Mouse (Mus musculus): ENCODE measurements around the gene Nhlh1. TPM values are rescaled to one million over a fixed set of nuclear protein-coding genes. Genes with fewer than 3 reads are reported as not detected.

Nhlh1 gene
- polyA plus RNA-seq, 1 experiment from 2014 or later, result not detected

DNA sequence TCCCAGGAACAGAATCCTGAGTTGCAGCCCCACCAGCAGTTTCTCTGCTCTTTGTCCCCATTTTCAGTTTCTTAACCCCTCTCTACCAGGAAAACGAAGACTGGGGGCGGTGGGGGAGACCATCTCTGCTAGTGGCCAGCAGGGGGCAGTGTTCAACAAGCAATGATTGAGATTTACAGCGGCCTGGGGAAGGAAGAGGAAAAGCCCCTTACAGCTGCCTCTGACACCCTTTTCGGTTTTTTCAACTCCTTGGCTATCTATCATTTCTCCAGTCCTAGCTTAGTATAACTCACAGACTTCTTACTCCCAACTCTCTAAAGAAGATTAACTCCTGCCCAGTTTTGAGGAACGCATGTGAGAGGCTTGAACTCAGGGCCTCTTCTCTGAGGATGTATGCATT, 10.4 kb downstream of the Nhlh1 start:
- WGBS, result 17% methylated on average over 5 of the region's 5 CpGs
- ATAC-seq (replicated peaks; ENCODE audit: extremely low read depth, insufficient read depth, low FRiP score), result no peak
- Histone ChIP-seq H3K27ac (ENCODE audit: low read length) (no peak overlapping the region), H3K27me3 (ENCODE audit: control insufficient read depth, insufficient read depth, low read length) (peaks cover 14% of the 10 kb centered on the region), H3K9me3 (replicated peaks; ENCODE audit: control insufficient read depth, low read length) (no peaks in the 10 kb centered on the region), H3K36me3 (ENCODE audit: control insufficient read depth, insufficient read depth) (no peaks in the 10 kb centered on the region), H3K4me1 (ENCODE audit: control insufficient read depth, insufficient read depth, low read length) (peaks cover 5% of the 10 kb centered on the region; the same call in 1 of the 2 replicates), H3K4me2 (ENCODE audit: low read depth, low read length) (peak overlapping the region; percentile 42; the same call in 1 of the 2 replicates), H3K9ac (ENCODE audit: low read length) (no peak overlapping the region), H3K4me3 (ENCODE audit: low read length) (no peak overlapping the region)

DNA sequence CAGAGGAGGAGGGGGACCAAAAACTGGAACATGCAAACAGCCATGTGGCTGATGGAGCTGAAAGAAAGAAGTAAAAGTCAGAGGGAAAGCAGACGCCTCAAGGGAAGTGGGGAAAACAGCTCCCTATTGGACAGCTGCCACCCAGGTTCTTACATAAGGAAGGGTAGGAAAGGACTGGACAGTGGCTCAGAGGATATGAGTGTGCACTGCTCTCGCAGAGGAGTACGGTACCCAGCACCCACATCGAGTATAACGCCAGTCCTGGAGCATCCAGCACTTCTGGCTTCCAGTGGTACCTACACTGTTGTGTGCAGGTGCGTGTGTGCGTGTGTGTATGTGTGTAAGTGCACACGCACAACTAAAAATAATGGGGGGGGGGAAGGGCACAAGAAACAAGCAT, 11.0 kb downstream of the Nhlh1 start:
- peaks cover 5% of the 10 kb centered on the region; the same call in 1 of the 2 replicates for H3K4me1 ChIP-seq (ENCODE audit: control insufficient read depth, insufficient read depth, low read length)
- H3K4me3 ChIP-seq (ENCODE audit: low read length), result no peak overlapping the region
- H3K9ac ChIP-seq (ENCODE audit: low read length), result no peak overlapping the region
- WGBS, result 65% methylated on average over 8 of the region's 8 CpGs
- peaks cover 9% of the 10 kb centered on the region; the same call in 1 of the 2 replicates for H3K27me3 ChIP-seq (ENCODE audit: control insufficient read depth, insufficient read depth, low read length)
- H3K4me2 ChIP-seq (ENCODE audit: low read depth, low read length), result no peak overlapping the region
- no peak for ATAC-seq (replicated peaks; ENCODE audit: extremely low read depth, insufficient read depth, low FRiP score)
- no peaks in the 10 kb centered on the region for H3K36me3 ChIP-seq (ENCODE audit: control insufficient read depth, insufficient read depth)
- H3K27ac ChIP-seq (ENCODE audit: low read length), result no peak overlapping the region
- no peaks in the 10 kb centered on the region for H3K9me3 ChIP-seq (replicated peaks; ENCODE audit: control insufficient read depth, low read length)

DNA sequence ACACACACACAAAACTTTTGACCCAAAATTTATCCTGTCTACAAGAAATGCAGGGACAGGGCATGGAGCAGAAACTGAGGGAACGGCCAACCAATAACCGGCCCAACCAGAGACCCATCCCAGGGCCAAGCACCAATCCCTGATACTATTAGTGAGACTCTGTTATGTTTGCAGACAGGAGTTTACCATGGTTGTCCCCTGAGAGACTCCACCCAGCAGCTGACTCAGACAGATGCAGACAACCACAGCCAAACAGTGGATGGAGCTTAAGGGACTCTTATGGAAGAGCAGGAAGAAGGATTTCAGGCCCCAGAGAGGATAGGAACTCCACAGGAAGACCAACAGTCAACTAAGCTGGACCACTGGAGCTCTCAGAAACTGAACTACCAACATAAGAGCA, 27.5 kb downstream of the Nhlh1 start:
- Histone ChIP-seq H3K27me3 (ENCODE audit: control insufficient read depth, insufficient read depth, low read length) (no peaks in the 10 kb centered on the region), H3K4me3 (ENCODE audit: low read length) (no peak overlapping the region), H3K36me3 (ENCODE audit: control insufficient read depth, insufficient read depth) (no peaks in the 10 kb centered on the region), H3K27ac (ENCODE audit: low read length) (no peak overlapping the region), H3K4me2 (ENCODE audit: low read depth, low read length) (no peak overlapping the region), H3K4me1 (ENCODE audit: control insufficient read depth, insufficient read depth, low read length) (peaks cover 15% of the 10 kb centered on the region), H3K9ac (ENCODE audit: low read length) (no peak overlapping the region), H3K9me3 (replicated peaks; ENCODE audit: control insufficient read depth, low read length) (no peaks in the 10 kb centered on the region)
- WGBS, result 96% methylated on average over 2 of the region's 2 CpGs
- no peak for ATAC-seq (replicated peaks; ENCODE audit: extremely low read depth, insufficient read depth, low FRiP score)

DNA sequence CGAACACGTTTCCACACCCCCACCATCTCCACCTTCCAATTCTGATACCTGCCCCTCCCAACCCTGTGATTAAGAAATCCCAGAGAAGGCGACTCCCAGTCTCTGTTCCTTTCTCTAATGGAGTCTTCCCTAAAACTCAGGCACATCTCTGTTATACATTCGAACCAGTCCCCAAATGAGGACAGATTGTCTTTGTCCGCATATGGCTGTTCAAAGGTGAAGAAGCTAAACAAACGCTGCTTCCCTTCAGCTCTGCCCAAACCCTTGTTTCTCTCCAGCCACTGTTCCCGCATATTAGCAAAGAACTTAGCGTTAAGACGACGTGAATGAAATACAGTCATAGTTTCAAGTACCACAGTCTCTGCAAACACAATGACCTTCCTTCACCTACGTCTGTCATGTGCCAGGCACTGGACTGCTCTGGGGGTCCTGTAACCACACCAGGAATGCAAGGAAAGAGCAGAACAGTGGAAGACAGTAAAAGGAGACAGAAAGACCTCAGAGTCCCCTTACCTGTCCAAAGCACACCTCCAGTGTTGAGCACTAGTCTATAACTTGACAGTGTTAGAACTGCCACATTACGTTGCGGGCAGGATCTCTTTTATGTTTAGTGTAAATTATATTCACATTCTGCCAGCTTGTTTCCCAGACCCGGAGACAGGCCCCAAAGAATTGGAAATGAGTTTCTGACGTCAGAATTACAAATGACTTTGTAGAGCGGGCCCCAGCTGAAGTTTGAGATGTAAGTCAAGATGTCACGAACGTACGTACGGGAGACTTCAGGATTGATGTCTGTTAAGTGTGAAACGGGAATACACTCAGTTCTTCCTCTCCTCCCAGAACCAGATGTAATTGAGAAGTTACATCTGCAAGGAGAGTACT, 28.7 kb downstream of the Nhlh1 start, which contains the start of gene Vangl2:
Gene Vangl2, minus strand, starts transcription at position 51 of the 882 bp plus-strand sequence.
- Histone ChIP-seq H3K27ac (ENCODE audit: low read length) (peak within 1 kb of the TSS; percentile 82; the same call in 1 of the 2 replicates), H3K4me3 (ENCODE audit: low read length) (peak within 1 kb of the TSS; percentile 86), H3K27me3 (ENCODE audit: control insufficient read depth, insufficient read depth, low read length) (no peaks in the 10 kb centered on the region), H3K9me3 (replicated peaks; ENCODE audit: control insufficient read depth, low read length) (no peaks in the 10 kb centered on the region), H3K4me1 (ENCODE audit: control insufficient read depth, insufficient read depth, low read length) (peaks cover 23% of the 10 kb centered on the region), H3K36me3 (ENCODE audit: control insufficient read depth, insufficient read depth) (no peaks in the 10 kb centered on the region), H3K9ac (ENCODE audit: low read length) (peak within 1 kb of the TSS; percentile 90), H3K4me2 (ENCODE audit: low read depth, low read length) (peak within 1 kb of the TSS; percentile 71)
- 64% methylated on average over 21 of the region's 21 CpGs for WGBS
- ATAC-seq (replicated peaks; ENCODE audit: extremely low read depth, insufficient read depth, low FRiP score), result no peak

DNA sequence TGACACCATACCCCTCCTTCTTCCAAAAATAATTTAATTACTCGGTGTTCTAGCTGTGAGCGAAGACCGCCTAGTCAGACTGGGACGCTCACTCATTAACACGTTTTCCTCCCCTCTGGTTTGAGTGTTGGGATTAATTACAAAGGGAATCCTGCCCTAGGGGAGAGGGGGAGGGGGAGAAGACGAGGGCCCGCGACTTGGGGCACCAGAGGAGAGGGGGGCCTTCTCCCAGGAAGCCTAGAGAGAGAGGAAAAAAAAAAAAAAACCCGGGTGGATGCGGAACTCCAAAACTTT, 29.6 kb downstream of the Nhlh1 start:
- Histone ChIP-seq H3K4me1 (ENCODE audit: control insufficient read depth, insufficient read depth, low read length) (peaks cover 23% of the 10 kb centered on the region), H3K27ac (ENCODE audit: low read length) (peak overlapping the region; percentile 82; the same call in 1 of the 2 replicates), H3K9ac (ENCODE audit: low read length) (peak overlapping the region; percentile 90), H3K4me2 (ENCODE audit: low read depth, low read length) (peak overlapping the region; percentile 71), H3K9me3 (replicated peaks; ENCODE audit: control insufficient read depth, low read length) (no peaks in the 10 kb centered on the region), H3K27me3 (ENCODE audit: control insufficient read depth, insufficient read depth, low read length) (no peaks in the 10 kb centered on the region), H3K36me3 (ENCODE audit: control insufficient read depth, insufficient read depth) (no peaks in the 10 kb centered on the region), H3K4me3 (ENCODE audit: low read length) (peak overlapping the region; percentile 86)
- no peak for ATAC-seq (replicated peaks; ENCODE audit: extremely low read depth, insufficient read depth, low FRiP score)
- 26% methylated on average over 10 of the region's 10 CpGs for WGBS

DNA sequence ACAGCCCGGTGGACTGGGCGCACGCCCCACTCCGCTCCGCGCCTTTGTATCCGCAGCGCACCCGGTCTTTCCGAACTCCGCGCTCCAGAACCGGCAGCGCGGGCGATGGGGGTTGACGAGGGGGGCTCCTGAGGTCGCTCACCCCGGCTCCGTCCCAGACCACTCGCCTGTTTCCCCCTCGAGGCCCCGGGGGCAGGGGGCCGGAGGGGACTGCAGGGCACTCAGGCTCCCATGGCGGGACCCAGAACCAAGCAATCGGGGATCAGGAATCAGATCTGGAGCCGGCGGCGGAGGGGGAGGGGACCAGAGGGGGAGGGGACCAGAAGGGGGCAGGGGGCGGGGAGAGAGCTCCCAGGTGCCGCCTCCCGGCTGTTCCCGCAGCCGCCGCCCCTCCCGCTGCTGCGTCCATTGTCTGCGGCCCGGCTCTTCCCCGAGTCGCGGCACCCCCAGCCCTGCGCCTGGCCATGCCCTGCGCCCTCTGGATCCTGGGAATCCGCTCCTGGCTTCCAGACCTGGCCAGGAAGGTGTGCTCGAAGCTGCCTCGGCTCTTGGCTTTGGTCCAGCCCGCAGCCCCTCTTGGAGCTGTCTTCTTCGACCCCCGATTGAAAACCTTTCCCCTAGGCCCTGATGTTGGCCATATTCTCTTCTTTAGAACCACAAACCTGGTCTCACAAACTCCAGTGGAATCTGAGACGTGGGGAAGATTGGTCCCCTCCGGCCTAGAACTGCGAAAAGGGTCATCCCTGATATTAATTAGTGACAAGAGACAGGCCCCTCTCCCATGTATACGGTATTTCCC, 30.2 kb downstream of the Nhlh1 start:
- peak overlapping the region; percentile 82 for H3K27ac ChIP-seq (ENCODE audit: low read length)
- WGBS, result 1% methylated on average over 49 of the region's 54 CpGs
- no peaks in the 10 kb centered on the region for H3K27me3 ChIP-seq (ENCODE audit: control insufficient read depth, insufficient read depth, low read length)
- no peaks in the 10 kb centered on the region for H3K9me3 ChIP-seq (replicated peaks; ENCODE audit: control insufficient read depth, low read length)
- ATAC-seq (replicated peaks; ENCODE audit: extremely low read depth, insufficient read depth, low FRiP score), result peak; percentile 85
- H3K4me3 ChIP-seq (ENCODE audit: low read length), result peak overlapping the region; percentile 86
- H3K9ac ChIP-seq (ENCODE audit: low read length), result peak overlapping the region; percentile 90
- H3K36me3 ChIP-seq (ENCODE audit: control insufficient read depth, insufficient read depth), result no peaks in the 10 kb centered on the region
- peak overlapping the region; percentile 71 for H3K4me2 ChIP-seq (ENCODE audit: low read depth, low read length)
- H3K4me1 ChIP-seq (ENCODE audit: control insufficient read depth, insufficient read depth, low read length), result peaks cover 23% of the 10 kb centered on the region

DNA sequence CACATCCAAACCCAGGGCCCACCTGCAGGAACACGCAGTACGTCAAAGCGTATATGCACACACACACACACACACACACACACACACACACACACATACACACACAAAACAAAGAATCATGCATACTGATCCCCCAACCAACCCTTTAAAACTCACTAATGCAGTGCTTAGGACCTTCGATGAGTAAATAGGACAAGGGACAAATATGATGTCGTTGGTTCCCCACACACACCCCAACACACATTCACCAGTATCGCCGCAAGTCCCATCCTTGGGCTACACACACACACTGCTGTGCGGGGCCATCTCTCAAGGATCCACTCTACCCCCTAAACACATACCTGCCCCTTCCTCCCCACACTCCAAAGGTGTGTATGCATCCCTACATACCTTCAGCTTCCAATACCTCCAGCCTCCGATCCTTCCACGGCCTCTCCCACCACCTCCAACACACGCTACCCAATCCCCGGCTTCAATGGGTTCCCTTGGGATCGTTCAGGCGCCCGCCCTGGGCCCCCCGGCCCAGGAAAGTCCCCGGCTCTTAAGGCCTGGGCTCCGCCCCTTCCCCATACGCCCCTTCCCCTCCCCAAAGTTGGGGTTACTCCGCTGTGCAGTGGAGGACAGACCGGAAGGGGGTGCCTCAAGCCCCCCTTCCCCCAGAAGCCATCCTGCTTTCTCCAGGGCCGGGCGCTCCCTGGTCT, 31.0 kb downstream of the Nhlh1 start:
- Histone ChIP-seq H3K36me3 (ENCODE audit: control insufficient read depth, insufficient read depth) (no peaks in the 10 kb centered on the region), H3K4me2 (ENCODE audit: low read depth, low read length) (peak overlapping the region; percentile 71), H3K9me3 (replicated peaks; ENCODE audit: control insufficient read depth, low read length) (no peaks in the 10 kb centered on the region), H3K27ac (ENCODE audit: low read length) (peak overlapping the region; percentile 82), H3K4me1 (ENCODE audit: control insufficient read depth, insufficient read depth, low read length) (peaks cover 23% of the 10 kb centered on the region), H3K27me3 (ENCODE audit: control insufficient read depth, insufficient read depth, low read length) (no peaks in the 10 kb centered on the region), H3K4me3 (ENCODE audit: low read length) (peak overlapping the region; percentile 86), H3K9ac (ENCODE audit: low read length) (peak overlapping the region; percentile 90)
- WGBS, result 6% methylated on average over 22 of the region's 23 CpGs
- peak; percentile 44 for ATAC-seq (replicated peaks; ENCODE audit: extremely low read depth, insufficient read depth, low FRiP score)

DNA sequence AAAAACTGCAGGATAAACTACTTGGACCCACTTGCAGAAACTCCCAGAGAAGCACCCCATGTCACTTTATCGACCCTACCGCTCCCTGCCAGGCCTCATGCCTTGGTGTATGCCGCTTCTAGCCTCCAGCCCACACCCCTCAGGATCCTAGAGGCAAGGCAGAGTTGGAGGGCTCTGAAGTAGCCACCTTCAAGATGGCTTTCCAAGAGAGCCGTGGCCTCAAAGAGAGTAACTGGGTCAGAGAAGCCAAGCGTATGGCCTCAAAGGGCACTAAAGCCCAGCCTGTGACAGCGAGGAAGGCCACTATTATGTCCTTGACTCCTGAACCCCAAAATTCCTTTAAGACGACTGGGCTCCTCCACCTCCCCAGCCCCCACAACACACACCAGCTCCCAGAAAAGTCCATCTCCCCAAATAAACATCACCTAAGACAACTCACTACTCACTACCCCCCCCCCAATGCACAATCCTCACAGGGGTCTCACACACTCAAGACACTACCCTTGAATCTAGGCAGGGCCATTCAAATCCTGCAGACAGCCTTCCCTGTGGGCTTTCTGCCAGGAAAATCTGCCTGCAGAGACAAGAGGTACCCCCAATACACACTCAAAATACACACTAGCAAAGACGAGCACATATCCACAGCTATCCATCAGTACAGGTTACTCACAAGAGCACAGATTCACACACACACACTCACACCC, 32.0 kb downstream of the Nhlh1 start:
- H3K4me3 ChIP-seq (ENCODE audit: low read length), result peak overlapping the region; percentile 86; the same call in 1 of the 2 replicates
- 63% methylated on average over 8 of the region's 8 CpGs for WGBS

More for the DNA sequence above, 32.0 kb downstream of the Nhlh1 start:
- Histone ChIP-seq H3K27me3 (ENCODE audit: control insufficient read depth, insufficient read depth, low read length) (no peaks in the 10 kb centered on the region), H3K9ac (ENCODE audit: low read length) (no peak overlapping the region; the same call in 1 of the 2 replicates), H3K9me3 (replicated peaks; ENCODE audit: control insufficient read depth, low read length) (no peaks in the 10 kb centered on the region), H3K27ac (ENCODE audit: low read length) (0 out of 2 replicates have a peak overlapping the region, but pooled peaks have one; percentile 3), H3K4me2 (ENCODE audit: low read depth, low read length) (peak overlapping the region; percentile 71), H3K36me3 (ENCODE audit: control insufficient read depth, insufficient read depth) (no peaks in the 10 kb centered on the region), H3K4me1 (ENCODE audit: control insufficient read depth, insufficient read depth, low read length) (peaks cover 23% of the 10 kb centered on the region)
- ATAC-seq (replicated peaks; ENCODE audit: extremely low read depth, insufficient read depth, low FRiP score), result no peak

Data from heart, embryonic 16.5 days (tissue).